Mouse (Mus musculus) spleen, postnatal 4 days (tissue): ENCODE results near the gene N4bp2l2.
"Not testable (repeated sequence)": the region's sequence is repeated elsewhere in the genome, so short reads cannot be mapped to it uniquely, and the experiment has no call there.

Experiments used
- DNase-seq, 2 experiments: peaks; one replicate each; pipeline ENCODE4 v3.0.0; 2022; ENCODE audit warnings: low spot score in 2 of 2

N4bp2l2 gene

DNA sequence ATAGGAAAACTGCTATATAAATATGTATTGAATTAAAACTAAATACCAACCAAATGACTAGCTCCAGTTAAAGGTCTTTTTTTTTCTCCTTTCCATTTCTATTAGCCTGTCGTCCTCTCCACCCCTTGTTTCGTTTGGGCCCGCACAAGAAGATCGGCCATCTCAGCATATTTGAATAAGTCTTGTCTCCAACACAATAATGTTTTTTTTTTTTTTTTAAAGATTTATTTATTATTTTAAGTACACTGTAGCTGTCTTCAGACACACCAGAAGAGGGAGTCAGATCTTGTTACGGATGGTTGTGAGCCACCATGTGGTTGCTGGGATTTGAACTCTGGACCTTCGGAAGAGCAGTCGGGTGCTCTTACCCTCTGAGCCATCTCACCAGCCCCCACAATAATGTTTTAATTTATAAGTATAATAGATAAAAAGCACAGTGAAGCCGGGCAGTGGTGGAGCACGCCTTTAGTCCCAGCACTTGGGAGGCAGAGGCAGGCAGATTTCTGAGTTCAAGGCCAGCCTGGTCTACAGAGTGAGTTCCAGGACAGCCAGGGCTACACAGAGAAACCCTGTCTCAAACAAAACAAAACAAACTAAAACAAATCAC is at the start of gene N4bp2l2:
Gene N4bp2l2, minus strand, starts transcription at position 51 of the 607 bp plus-strand sequence.
- not testable (repeated sequence) for DNase-seq

DNA sequence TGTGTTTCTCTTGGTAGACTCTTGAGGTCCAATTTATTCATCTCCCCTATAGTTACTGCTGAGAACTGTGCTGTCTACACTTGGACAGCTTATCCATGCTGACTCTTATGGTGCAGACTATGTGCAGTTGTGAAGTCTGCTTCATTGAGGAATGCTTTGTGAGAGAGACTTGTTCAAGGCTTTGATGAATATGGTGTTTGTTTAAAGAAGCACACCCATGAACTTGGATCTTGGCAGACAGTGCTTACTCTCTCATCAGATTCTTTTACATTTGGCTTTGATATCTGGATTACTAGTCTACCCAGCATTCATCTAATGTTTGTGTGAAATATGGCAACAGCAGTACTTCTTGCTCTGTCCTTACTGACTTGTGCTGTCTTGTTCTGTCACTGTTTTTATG is 47.4 kb upstream of the N4bp2l2 start:
- no peak for DNase-seq

DNA sequence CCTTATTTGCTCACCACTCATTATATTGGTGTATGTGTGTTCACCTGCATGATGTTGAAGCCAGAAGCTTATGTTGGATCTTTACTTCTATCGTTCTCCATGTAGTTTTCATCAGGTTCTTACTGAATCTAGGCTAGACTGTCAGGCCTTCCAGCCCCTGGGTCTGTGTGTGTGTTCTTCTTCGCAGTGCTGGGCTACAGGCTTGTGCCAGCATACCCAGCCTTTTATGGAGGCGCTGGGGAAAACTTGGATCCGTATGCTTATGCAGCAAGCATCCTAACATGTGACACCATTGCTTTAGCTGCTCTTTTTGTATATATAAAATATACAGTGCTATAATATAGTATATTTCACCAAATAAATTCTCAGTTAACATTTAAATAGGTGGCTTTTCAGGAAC is 45.5 kb upstream of the N4bp2l2 start:
- no peak for DNase-seq

DNA sequence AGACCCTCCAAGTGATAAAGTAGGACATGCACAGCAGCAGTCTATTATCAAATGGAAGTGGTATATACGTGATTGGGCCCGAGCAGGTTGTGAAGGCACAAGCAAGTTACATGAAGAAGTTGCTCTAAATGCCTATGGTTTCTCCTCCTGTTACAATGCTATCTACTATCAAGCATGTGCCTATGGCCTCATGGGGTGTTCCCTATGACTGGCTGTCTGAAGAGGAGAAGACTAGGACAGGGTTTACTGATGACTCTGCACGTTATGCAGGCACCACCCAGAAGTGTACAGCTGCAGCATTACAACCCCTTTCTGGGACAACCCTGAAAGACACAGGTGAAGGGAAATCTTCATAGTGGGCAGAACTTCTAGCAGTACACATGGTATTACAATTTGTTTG is 41.2 kb upstream of the N4bp2l2 start:
- DNase-seq: not testable (repeated sequence)

DNA sequence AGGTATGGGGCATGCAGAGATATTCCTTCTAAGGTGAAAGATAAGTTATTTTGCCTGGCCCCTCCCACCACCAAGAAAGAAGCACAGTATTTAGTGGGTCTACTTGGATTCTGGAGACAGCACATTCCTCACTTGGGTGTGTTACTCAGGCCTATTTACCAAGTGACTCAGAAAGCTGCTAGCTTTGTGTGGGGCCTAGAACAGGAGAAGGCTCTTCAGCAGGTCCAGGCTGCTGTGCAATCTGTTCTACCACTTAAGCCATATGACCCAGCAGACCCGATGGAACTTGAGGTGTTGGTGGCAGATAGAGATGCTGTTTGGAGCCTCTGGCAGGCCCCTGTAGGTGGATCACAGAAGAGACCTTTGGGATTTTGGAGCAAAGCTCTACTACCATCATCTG is 40.7 kb upstream of the N4bp2l2 start:
- DNase-seq: not testable (repeated sequence)

DNA sequence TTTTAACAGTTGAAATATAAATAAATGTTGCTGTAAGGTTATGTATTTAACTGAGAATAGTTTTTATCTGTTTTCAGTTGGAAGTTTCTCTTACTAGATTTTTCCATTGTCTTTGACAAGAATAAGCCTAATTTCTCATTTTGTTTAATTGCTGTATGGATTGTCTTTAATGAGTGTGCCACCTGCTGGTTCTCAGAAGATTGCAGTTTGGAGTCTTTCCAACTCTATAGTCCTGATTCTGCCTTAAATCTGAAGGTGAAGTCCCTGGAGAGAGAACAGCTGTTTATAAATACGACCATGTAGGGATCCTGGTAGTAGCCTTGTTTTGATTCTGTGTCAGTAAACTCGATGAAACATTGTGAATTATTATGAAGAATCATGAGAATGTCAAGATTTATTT is 36.7 kb upstream of the N4bp2l2 start:
- DNase-seq: no peak

DNA sequence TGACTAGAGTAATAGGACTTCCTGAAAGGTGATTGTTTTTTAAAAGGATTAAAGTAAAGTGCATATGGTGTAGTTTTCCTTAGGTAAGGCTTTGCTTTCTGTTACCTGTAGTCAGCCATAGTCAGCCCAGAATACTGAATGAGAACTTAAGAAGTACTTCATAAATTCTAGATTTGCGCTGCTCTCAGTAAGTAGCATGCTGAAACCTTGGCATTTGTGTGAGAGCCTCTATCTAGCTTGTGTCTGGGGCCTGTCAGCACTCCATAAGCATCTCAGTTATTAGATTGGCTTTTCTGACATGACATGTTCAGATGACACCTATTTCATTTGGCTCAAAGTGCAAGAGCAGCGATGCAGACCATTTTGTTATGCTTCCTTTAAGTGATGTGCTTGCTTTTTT is 27.3 kb upstream of the N4bp2l2 start:
- DNase-seq: no peak

DNA sequence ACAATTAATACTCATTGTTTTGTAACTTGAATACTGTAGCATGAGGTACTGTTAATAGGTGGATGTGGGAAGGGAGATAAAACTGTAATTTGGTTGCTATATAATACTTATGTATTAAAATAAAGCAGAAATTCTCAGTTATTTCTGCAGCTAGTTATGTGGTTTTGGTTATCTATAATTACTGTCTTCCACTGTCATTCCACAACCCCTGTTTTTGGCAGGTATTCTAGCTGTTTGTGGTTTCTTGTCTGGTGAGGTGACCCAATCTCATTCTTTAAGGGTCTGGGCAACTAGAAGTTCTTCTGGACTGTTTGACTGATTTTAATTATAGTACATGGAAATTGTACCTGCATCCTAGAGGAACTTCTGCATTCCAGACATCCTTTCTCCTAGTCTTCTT is 24.7 kb upstream of the N4bp2l2 start:
- DNase-seq: no peak

DNA sequence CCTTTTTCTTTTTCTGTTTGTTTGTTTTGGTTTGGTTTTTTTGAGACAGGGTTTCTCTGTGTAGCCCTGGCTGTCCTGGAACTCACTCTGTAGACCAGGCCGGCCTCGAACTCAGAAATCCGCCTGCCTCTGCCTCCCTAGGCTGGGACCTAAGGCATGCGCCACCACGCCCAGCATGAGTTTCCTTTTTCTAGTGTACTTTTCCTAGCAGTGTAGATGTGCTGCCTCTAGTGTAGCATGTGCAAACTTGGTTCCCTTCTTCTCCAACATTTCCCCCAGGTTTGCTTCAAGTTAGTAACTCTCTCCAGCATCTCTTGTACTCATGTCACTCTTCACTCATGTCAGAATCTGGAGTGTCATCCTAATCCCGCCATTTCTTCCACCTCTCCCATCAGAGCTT is 16.9 kb upstream of the N4bp2l2 start:
- not testable (repeated sequence) for DNase-seq

DNA sequence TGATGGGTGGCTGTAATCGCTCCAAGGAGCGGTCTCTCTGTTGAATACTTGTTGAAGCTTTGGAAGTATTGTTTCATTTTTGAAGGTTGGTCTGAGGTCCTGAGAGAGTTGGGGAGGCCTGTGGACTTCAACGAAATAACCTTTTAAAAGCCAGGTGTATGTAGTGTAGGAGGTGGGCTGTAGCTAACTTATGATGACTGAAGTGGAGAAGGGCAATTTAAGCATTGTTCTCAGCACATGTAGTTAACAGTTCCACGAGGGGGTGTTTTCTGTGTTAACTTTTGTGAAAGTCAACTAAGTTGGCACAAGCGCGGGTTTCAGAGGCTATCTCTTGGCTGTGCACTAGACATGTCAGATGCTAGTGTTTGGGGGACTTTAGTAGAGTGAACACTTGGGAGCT is 8.9 kb upstream of the N4bp2l2 start:
- DNase-seq: no peak

DNA sequence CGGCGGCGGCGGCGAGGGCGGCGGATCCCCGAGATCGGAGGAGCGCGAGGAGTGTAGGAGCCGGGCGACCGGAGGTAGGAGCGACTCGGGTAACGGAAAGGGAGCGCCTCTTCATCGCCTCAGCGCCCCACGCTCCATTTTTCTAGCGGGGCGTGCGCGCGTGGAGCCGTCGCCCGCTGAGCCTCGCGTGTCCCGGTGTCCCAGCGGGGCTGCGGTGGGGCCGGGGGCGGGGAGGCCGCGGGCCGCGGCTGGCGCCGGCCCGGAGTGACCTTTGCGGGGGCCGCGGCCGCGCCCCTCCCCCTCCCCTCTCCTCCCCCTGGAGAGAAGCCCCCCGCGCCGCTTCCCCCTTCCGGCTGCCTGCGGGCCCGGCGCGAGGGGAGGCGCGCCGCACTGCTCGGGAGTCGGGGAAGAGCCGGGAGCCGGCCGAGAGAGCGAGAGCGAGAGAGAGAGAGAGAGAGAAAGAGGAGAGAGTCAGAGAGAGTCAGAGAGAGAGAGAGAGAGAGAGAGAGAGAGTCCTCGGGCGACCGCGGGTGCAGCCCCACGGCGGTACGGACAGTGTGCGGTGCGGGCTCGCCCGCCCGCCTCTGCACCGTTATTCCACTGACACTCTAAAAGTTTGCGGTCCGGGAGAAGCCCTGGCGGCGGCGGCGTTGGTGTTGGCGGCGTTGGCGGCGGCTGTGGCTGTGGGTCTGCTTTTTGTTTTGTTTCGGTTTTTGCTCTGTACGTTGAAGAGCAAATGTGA is 8.1 kb upstream of the N4bp2l2 start:
- peak; percentile 43 to 75 for DNase-seq

DNA sequence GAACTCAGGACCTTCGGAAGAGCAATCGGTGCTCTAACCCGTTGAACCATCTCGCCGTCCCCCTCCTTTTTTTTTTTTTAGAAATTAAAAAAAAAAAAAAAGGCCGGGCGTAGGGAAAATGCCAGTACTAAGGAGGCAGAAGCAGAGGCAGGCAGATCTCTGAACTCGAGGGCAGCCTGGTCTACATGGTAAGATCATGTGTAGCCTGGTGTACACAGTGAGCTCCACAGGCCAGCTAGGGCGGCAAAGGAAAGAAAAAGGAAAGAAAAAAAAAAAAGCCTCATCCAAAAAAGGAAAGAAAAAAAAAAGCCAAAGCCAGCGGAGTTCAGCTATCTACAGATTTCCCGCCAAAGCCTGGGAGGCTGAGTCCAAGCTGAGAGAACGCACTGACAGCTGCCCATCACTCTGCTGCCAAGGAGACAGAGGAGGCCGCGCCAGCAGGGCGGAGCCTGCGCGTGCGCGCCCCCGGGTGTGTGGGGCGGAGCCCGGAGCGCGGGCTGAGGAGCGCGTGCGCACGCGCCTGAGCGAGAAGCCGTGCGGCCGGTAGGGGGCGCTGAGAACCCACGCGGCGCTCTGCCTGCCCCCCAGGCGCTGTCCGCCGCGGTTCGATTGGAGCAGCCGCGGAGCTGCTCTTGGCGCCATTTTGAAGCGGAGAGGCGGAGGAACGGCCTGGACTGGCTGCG is 7.3 kb upstream of the N4bp2l2 start, which contains the start of gene Pds5b:
Gene Pds5b, plus strand, starts transcription at position 587 of the 683 bp plus-strand sequence.
- peak; percentile 94 to 99 for DNase-seq

DNA sequence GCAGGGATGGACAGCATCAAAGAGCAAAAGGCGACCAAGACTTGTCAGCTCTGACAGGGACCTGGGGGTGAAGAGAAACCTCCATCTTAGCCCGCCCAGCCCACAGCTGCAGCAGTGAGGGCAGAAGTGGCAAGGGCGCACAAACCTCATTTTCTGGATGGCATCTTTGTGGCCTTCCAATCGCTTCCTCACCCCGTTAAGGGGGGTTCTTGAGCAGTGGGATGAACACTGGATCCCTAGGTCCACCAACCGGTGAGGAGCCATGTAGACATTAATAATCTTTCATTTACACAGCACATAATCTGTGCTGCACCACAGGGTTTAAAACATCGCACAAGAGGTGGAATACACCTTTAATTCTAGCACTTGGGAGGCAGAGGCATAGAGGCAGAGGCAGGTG is 6.4 kb upstream of the N4bp2l2 start:
- DNase-seq: no peak

DNA sequence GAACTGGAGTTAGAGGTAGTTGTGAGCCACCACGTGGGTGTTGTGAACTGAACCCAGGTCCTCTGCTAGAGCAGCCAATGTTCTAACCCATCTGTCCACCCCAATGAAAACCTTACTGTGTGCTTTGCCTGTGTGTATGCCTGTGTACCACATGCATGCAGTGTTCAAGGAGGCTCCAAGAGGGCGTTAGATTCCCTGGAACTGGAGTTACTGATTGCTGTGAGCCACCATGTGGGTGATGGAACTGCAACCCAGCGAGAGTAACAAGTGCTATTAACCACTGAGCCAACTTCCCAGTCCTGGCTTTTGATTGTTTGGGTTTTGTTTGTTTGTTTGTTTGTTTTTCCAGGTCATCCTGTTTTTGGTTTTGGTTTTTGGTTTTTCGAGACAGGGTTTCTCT is 2.7 kb upstream of the N4bp2l2 start:
- DNase-seq: no peak

DNA sequence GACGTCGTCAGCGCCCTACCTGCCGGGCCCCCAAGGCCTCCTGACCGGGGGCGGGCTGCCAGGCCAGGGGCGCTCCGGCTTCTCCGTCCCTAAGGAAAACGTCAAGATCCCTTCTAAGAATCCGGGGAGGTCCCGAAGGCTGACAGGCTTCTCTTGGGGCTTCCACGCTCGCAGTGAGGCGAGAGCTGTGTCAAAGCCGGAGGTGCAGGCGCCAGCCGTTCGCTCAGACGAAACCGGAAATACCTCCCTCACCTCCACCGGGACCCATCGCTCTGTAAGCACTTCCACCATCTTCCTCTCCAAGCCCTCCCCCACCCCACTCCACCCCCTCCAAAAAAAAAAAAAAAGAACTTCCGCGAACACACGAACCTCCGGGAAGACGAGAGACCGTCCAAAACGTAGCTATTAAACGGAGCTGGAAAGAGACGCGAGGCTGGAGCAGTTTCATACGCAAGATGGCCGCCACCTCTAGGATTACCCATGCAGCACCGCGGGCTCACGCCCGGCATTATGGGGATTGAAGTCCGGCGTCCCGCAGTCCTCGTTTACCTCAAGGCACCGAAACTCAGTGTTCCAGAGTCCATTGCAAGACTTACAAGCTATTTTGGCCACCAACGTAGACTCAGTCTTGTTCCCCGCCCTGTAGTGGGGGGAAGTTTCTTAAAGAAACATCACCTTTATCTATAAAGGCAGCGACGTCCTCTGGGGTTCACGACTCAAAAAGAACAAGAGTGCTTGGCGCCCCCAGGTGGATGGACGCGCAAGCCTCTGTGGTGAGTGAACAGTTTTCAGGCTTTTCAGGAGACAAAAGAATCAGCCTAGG is 640 bp downstream of the N4bp2l2 start:
- DNase-seq: peak; percentile 92 to 95

DNA sequence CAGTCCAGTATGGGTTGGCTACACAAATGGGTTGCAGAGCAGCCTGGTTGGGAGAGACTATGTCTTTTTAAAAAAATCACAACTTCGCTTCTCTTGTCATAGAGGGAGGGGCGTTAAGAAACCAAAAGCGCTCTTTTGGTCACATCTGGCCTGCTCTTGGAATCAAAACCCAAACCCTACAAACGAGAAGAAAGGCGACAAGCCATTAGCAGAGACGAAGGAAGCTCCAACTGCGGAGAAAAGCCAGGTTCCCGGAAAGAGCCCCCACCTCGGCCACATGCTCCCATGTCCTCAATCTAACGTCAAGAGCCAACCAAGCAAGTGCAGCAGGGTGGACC is 1.2 kb downstream of the N4bp2l2 start:
- no peak for DNase-seq

DNA sequence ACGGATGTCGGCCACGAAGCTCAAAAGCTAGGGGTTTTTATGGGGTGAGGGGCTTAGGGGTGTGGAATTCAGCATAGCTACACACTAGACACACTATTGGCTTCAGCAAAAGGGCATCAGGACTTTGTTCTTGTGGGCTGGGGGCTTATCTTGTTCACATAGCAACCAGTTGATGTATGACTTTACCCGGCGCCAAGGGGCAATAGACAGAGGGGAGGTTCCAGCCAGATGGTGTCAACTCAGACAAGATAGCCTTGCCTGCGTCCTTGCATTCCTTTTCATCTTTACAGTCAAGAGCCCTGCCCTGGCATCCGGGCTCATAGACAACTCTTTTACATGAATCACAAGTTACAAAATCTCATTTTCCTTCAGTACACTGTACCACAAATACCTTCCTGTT is 2.1 kb downstream of the N4bp2l2 start:
- DNase-seq: not testable (repeated sequence)

DNA sequence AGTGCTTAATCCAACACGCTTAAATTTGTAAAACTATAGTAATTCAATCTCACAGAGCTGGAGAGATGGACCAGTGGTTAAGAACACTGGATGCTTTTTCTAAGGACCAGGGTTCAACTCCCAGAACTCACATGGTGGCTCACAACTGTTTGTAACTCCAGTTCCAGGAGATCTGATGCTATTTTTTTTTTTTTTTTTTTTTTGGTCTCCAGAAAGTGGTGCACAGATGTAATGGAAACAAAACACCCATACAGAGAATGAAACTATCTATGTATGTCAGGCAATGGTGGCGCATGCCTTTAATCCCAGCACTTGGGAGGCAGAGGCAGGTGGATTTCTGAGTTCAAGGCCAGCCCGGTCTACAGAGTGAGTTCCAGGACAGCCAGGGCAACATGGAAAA is 5.7 kb downstream of the N4bp2l2 start:
- DNase-seq: not testable (repeated sequence)

DNA sequence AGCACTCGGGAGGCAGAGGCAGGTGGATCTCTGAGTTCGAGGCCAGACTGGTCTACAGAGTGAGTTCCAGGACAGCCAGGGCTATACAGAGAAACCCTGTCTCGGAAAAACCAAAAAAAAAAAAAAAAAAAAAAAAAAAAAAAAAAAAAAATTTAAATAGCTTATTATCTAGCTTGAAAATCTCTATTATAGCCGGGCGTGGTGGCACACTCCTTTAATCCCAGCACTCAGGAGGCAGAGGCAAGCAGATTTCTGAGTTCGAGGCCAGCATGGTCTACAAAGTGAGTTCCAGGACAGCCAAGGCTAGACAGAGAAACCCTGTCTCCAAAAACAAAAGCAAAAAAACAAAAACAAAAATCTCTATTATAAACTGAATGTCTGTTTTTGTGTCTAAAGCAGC is 6.6 kb downstream of the N4bp2l2 start:
- DNase-seq: not testable (repeated sequence)

DNA sequence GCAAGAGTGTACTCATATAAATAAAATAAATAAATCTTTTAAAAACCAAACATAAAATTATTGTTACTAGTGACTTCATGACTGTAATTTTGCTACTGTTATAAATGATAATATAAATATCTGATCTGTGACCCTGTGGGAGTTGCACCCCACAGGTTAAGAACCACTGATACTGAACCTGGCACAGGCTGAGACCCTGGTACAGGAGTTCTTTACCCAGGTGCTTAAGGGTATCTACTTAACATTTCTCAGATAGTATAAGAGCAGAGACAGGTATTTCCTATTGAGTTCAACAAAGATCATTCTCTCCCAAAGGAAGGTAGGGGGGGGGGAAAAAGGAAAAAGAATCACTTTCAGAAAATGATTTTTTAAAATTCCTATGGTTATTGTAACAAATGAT is 11.4 kb downstream of the N4bp2l2 start:
- no peak for DNase-seq

DNA sequence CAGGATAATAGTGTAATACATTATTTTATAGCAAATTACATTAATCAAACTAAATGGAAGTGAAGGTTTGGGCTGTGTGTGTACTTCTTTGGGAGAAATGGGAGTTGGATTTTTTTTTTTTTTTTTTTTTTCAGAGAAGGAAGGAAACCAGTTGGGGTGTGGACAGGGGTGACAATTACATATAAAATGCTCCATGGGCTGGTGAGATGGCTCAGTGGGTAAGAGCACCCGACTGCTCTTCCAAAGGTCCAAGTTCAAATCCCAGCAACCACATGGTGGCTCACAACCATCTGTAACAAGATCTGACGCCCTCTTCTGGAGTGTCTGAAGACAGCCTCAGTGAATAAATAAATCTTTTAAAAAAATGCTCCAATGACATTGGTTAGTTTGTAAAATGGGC is 13.4 kb downstream of the N4bp2l2 start:
- DNase-seq: no peak

DNA sequence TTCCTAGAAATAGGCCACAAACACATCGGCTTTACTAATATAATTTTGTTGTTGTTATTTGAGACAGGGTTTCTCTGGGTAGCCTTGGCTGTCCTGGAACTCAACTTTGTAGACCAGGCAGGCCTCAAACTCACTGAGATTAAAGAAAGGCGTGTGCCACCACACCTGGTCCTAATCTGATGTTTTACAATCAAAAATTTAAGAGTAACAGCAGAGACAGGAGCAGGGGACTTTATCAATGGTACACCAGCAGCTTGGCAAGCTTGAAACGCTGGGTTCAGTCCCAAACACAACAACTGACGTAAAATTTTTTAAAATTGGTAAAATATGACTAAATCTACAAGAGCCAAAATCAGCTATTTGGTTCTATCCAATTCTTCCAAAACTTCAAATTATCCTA is 21.1 kb downstream of the N4bp2l2 start:
- DNase-seq: no peak
